Mouse (Mus musculus) stomach, embryonic 14.5 days (tissue): ENCODE results near the gene Chst4. TPM values are rescaled to one million over a fixed set of nuclear protein-coding genes. Genes with fewer than 3 reads are reported as not detected.

Experiments
- ATAC-seq: fragments of 200-750 bp; cut with Nextera tagmentation; 2 replicates; pipeline ENCODE4 v1.8.0; 2017; ENCODE audit warnings: low read depth, moderate TSS enrichment; ENCODE audit not compliant: insufficient number of reproducible peaks, insufficient read depth, low FRiP score
- H3K27ac ChIP-seq: fragments of 300-500 bp; sonication (generic); 2 replicates; pipeline ENCODE4 v1.5.1; 2014; ENCODE audit warnings: mild to moderate bottlenecking, low read length, moderate library complexity, mixed read lengths
- H3K27me3 ChIP-seq: fragments of 300-500 bp; sonication (generic); 2 replicates; pipeline ENCODE4 v1.6.1; 2014; ENCODE audit warnings: low read length, control low read depth, mixed read lengths; ENCODE audit not compliant: control insufficient read depth, insufficient read depth
- H3K36me3 ChIP-seq: fragments of 300-500 bp; sonication (generic); 2 replicates; pipeline ENCODE4 v1.6.1; 2014; ENCODE audit warnings: mild to moderate bottlenecking, control low read depth, low read length, moderate library complexity, mixed read lengths; ENCODE audit not compliant: control insufficient read depth, insufficient read depth
- H3K4me1 ChIP-seq: fragments of 300-500 bp; sonication (generic); 2 replicates; pipeline ENCODE4 v1.6.1; 2014; ENCODE audit warnings: low read length, control low read depth, mixed read lengths; ENCODE audit not compliant: control insufficient read depth, insufficient read depth
- H3K4me2 ChIP-seq: fragments of 300-500 bp; sonication (generic); replicated peaks from 2 replicates; pipeline ENCODE4 v1.6.1; 2014; ENCODE audit warnings: low read depth, low read length, control low read depth
- H3K4me3 ChIP-seq: fragments of 300-500 bp; sonication (generic); 2 replicates; pipeline ENCODE4 v1.5.1; 2014; ENCODE audit warnings: low read depth, low read length, control low read depth
- H3K9ac ChIP-seq: fragments of 300-500 bp; sonication (generic); replicated peaks from 2 replicates; pipeline ENCODE4 v1.6.1; 2014; ENCODE audit warnings: low read depth, mild to moderate bottlenecking, control low read depth, low read length, moderate library complexity, mixed read lengths
- H3K9me3 ChIP-seq: fragments of 300-500 bp; sonication (generic); 2 replicates; pipeline ENCODE4 v1.6.1; 2016; ENCODE audit warnings: low read depth, low read length, control low read depth; ENCODE audit not compliant: control insufficient read depth
- WGBS: fragments of 180-500 bp; shearing (Covaris S2); extraction: QIAGEN DNeasy Blood & Tissue Kit; methylation state at CpG from one replicate; pipeline ENCODE4 v1.1.7; 2014; 5-methylcytosine and 5-hydroxymethylcytosine counted together
- polyA plus RNA-seq: library from polyadenylated mRNA; unstranded; fragments of >200 nt; fragmentation: Nextera tagmentation; extraction: Ambion mirVana; gene quantifications from 2 replicates; pipeline ENCODE4 v1.2.1, GENCODE M21; 2014

The Chst4 gene
- polyA plus RNA-seq, 1 experiment from 2014 or later = 0.74 TPM

DNA sequence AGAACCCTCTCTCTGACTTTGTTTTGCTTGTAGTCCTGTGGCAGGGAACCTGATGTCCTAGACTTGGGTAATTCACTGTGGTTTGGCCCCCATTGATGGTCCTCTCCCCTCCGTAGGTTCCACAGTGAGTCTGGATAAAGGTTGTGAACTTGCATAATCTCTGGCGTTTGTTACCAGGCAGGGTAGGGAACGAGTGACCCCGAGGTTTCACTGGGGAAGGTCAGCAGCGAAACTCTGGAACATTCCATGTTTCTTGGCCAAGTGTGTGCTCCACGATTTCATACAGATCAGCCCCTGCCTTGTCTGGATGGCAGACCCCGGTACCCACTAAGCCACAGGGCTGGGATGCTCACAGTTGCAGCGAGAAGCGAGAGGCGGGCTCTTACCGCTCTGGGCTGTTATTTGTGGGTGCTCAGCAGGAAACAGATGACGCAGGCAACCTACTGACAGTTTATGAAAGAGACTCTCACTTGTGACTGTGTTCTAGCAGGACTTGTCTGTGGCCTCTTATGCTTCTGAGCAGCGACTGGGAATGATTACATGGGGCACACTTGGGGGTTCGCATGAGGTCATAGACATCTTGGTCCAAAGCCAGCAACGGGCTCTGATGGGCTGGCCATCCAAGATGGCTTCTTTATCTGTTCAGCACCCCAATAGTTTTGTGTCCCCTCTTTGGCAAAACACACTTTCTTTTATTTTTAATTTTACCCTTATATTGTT, 57.0 kb downstream of the Chst4 start:
- no peak for ATAC-seq
- H3K9ac ChIP-seq = no peak overlapping the region
- 79% methylated on average over 15 of the region's 15 CpGs for WGBS
- H3K4me1 ChIP-seq = no peaks in the 10 kb centered on the region
- no peaks in the 10 kb centered on the region for H3K9me3 ChIP-seq
- no peak overlapping the region for H3K4me3 ChIP-seq
- H3K27me3 ChIP-seq = no peaks in the 10 kb centered on the region
- no peak overlapping the region for H3K4me2 ChIP-seq
- H3K36me3 ChIP-seq = no peaks in the 10 kb centered on the region
- H3K27ac ChIP-seq = no peak overlapping the region

DNA sequence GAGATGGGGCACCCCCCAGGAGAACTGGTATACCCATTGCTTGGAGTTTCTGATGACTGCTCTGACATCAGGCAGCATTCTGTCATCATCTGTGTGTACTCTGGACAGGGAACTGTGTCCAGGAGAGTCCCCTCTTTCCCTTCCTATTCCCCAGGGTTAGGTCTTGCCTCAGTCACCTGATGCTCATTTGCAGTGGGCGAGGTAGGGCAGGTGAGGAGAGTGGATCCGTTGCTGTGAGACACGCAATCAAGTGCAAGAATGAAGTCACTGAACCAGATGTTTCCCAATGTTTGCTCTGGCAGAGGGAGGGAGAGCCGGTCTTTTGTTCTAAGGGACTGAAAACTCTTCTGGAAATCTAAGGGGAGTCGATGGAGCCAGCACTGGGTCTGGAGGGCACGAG, 60.2 kb downstream of the Chst4 start:
- Histone ChIP-seq H3K9me3 (peaks cover 4% of the 10 kb centered on the region; the same call in 1 of the 2 replicates), H3K4me3 (no peak overlapping the region), H3K27ac (no peak overlapping the region), H3K4me1 (no peaks in the 10 kb centered on the region), H3K4me2 (no peak overlapping the region), H3K9ac (no peak overlapping the region), H3K36me3 (no peaks in the 10 kb centered on the region), H3K27me3 (no peaks in the 10 kb centered on the region)
- 62% methylated on average over 6 of the region's 6 CpGs for WGBS
- no peak for ATAC-seq

Other genes with a start within 250 kb of the Chst4 start
- gene Phlpp2, start 171.2 kb downstream of the Chst4 start, polyA plus RNA-seq = 6.1 and 6.9 TPM in 2 replicates
- gene Marveld3, start 77.5 kb downstream of the Chst4 start, polyA plus RNA-seq = 2.3 and 4.5 TPM in 2 replicates
- gene Tat, start 49.3 kb downstream of the Chst4 start, polyA plus RNA-seq = not detected in 2 replicates
- gene Zfp612, start 40.0 kb upstream of the Chst4 start, polyA plus RNA-seq = 9.1 and 9.3 TPM in 2 replicates
- not detected in 2 replicates for gene Gm21964, start 61.5 kb upstream of the Chst4 start, polyA plus RNA-seq
- gene Gm17720, start 63.0 kb upstream of the Chst4 start, polyA plus RNA-seq = not detected in 2 replicates
- gene Calb2, start 128.5 kb upstream of the Chst4 start, polyA plus RNA-seq = not detected in 2 replicates
- gene Cmtr2, start 175.9 kb upstream of the Chst4 start, polyA plus RNA-seq = 7.2 and 8.8 TPM in 2 replicates
- 0.38 and 0.51 TPM in 2 replicates for gene Hydin, start 227.2 kb upstream of the Chst4 start, polyA plus RNA-seq